Mouse (Mus musculus) hindbrain, embryonic 14.5 days (tissue): Measurements from ENCODE around the gene Abcg3. TPM values are rescaled to one million over a fixed set of nuclear protein-coding genes. Genes with fewer than 3 reads are reported as not detected.

Source experiments
- ATAC-seq: fragments of 200-750 bp; cut with Nextera tagmentation; 2 replicates; pipeline ENCODE4 v1.8.0; 2017; ENCODE audit warnings: moderate number of reproducible peaks, mild to moderate bottlenecking, moderate TSS enrichment, moderate library complexity; ENCODE audit not compliant: low FRiP score
- DNase-seq: peaks from one replicate; pipeline ENCODE4 v3.0.0-alpha.2; 2015; ENCODE audit warnings: low spot score
- H3K27ac ChIP-seq: fragments of 300-500 bp; sonication (generic); 2 replicates; pipeline ENCODE4 v1.5.1; 2014; ENCODE audit warnings: mild to moderate bottlenecking, moderate library complexity
- H3K27me3 ChIP-seq: fragments of 300-500 bp; sonication (generic); 2 replicates; pipeline ENCODE4 v1.6.1; 2014; ENCODE audit warnings: mild to moderate bottlenecking, low read length, mixed read lengths; ENCODE audit not compliant: control insufficient read depth, insufficient read depth
- H3K36me3 ChIP-seq: fragments of 300-500 bp; sonication (generic); replicated peaks from 2 replicates; pipeline ENCODE4 v1.6.1; 2014; ENCODE audit not compliant: control insufficient read depth, insufficient read depth
- H3K4me1 ChIP-seq: fragments of 300-500 bp; sonication (generic); replicated peaks from 2 replicates; pipeline ENCODE4 v1.6.1; 2014; ENCODE audit warnings: antibody characterized with exemption, low read length, mixed read lengths; ENCODE audit not compliant: control insufficient read depth, insufficient read depth
- H3K4me2 ChIP-seq: fragments of 300-500 bp; sonication (generic); replicated peaks from 2 replicates; pipeline ENCODE4 v1.6.1; 2014; ENCODE audit warnings: mild to moderate bottlenecking, moderate library complexity
- H3K4me3 ChIP-seq: fragments of 300-500 bp; sonication (generic); replicated peaks from 2 replicates; pipeline ENCODE4 v1.5.1; 2014; ENCODE audit warnings: mild to moderate bottlenecking, low read length
- H3K9ac ChIP-seq: fragments of 300-500 bp; sonication (generic); 2 replicates; pipeline ENCODE4 v1.6.1; 2014
- H3K9me3 ChIP-seq: fragments of 300-500 bp; sonication (generic); 2 replicates; pipeline ENCODE4 v1.6.1; 2016; ENCODE audit warnings: low read length; ENCODE audit not compliant: control insufficient read depth
- WGBS: fragments of 180-500 bp; shearing (Covaris S2); extraction: QIAGEN DNeasy Blood & Tissue Kit; methylation state at CpG from one replicate; pipeline ENCODE4 v1.1.7; 2014; 5-methylcytosine and 5-hydroxymethylcytosine counted together
- polyA plus RNA-seq: library from polyadenylated mRNA; unstranded; fragments of >200 nt; fragmentation: Nextera tagmentation; extraction: Ambion mirVana; gene quantifications from 2 replicates; pipeline ENCODE4 v1.2.1, GENCODE M21; 2014

Abcg3 gene
- 0.33 and 0.47 TPM in 2 replicates for polyA plus RNA-seq

DNA sequence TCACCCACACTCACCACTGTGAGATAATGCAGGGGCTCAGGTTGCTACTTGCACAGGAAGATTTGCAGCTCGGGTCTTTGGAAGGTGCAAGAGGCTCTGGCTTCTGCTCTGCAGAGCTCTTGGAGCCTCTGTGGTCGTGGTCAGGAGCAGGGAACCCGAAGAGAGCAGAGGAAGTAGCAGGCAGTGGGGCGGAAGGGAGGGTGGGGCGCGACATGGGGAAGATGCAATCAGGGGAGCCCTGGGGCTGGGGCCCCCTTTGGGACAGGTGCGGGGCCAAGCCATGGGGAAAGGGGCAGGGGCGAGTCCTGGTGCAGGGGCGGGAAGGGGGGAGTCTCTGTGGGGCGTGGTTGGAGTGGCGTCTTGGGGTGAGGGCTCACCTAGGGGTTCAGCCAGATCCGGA is at the start of gene Abcg3:
Abcg3 (minus strand) TSS at position 184 of the 400 bp plus-strand sequence.
- no peak within 1 kb of the TSS for H3K27ac ChIP-seq
- no peaks in the 10 kb centered on the region for H3K36me3 ChIP-seq
- DNase-seq = no peak
- H3K9me3 ChIP-seq = no peaks in the 10 kb centered on the region
- WGBS = 39% methylated on average over 12 of the region's 12 CpGs
- H3K4me2 ChIP-seq = no peak within 1 kb of the TSS
- no peak within 1 kb of the TSS for H3K9ac ChIP-seq
- H3K4me3 ChIP-seq = no peak within 1 kb of the TSS
- H3K4me1 ChIP-seq = no peaks in the 10 kb centered on the region
- H3K27me3 ChIP-seq = no peaks in the 10 kb centered on the region
- no peak for ATAC-seq

DNA sequence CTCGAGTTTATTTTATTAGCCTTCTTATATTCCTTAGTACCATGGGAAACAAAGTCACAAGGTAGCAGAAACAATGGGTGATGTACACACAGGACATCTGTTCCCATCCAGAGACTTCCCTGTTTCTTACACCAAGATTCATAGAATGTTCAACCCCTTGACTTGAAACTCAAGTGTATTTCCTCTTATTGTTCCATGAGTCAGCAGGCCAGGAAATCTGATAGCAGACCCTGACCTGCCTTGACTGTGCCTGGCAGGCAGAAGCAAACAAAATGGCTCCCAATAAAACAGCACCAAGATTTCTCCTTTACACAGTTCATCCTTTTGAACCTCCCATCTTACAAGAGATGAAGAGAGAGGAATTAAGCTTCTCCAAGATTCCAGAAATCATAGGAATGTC is 30.0 kb upstream of the Abcg3 start:
- H3K9me3 ChIP-seq = 0 out of 2 replicates have a peak, but pooled peaks cover 3% of the 10 kb centered on the region
- DNase-seq (no peak), ATAC-seq (no peak)
- H3K27ac ChIP-seq = no peak overlapping the region
- no peak overlapping the region for H3K4me2 ChIP-seq
- WGBS = 100% methylated on average over 1 of the region's 1 CpGs
- H3K4me1 ChIP-seq = no peaks in the 10 kb centered on the region
- no peak overlapping the region for H3K4me3 ChIP-seq
- H3K36me3 ChIP-seq = no peaks in the 10 kb centered on the region
- no peak overlapping the region for H3K9ac ChIP-seq
- H3K27me3 ChIP-seq = no peaks in the 10 kb centered on the region

DNA sequence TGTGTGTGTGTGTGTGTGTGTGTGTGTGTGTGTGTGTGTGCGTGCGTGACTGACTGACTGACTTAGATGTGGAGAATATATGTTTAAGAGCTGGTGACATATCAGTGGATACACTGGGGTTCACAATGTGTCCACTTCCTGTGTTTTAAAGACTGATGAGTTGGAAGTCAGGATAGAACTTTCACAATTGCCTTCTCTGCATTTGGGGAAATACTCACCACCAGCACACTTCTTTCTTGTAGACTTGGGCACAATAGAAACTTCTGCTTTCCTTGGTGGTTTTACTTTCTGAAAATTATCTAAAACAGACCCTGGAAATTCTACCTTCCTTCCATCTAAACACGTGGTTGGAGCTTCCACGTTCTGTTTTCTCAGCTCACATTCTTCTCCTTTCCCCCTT is 29.1 kb upstream of the Abcg3 start:
- Histone ChIP-seq H3K36me3 (no peaks in the 10 kb centered on the region), H3K27me3 (no peaks in the 10 kb centered on the region), H3K4me1 (no peaks in the 10 kb centered on the region), H3K9me3 (0 out of 2 replicates have a peak, but pooled peaks cover 3% of the 10 kb centered on the region), H3K27ac (no peak overlapping the region), H3K4me2 (no peak overlapping the region), H3K9ac (no peak overlapping the region), H3K4me3 (no peak overlapping the region)
- DNase-seq = no peak
- no peak for ATAC-seq
- WGBS = 89% methylated on average over 4 of the region's 4 CpGs

DNA sequence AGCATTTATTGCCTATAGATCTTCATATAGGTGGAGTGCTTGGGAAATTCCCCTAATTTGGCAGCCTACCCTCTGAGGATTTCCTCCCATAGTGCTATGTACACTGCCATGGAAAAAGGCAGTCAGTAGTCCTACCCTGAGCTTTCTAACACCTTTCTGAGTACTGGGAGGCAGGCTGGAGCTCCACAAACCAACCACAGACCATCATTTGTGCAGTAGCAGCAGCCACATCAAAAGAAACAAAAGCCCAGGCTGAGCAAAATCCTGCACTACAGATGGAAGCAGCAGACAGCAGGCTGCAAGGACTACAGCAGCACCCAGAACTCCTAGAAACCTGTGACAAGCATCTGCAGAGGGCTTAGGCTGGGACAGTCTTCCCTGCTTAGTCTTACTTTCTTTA is 27.9 kb upstream of the Abcg3 start:
- H3K36me3 ChIP-seq = no peaks in the 10 kb centered on the region
- no peak overlapping the region for H3K4me3 ChIP-seq
- 0 out of 2 replicates have a peak, but pooled peaks cover 3% of the 10 kb centered on the region for H3K9me3 ChIP-seq
- H3K9ac ChIP-seq = no peak overlapping the region
- no peaks in the 10 kb centered on the region for H3K4me1 ChIP-seq
- ATAC-seq (no peak), DNase-seq (no peak)
- no peak overlapping the region for H3K4me2 ChIP-seq
- H3K27me3 ChIP-seq = no peaks in the 10 kb centered on the region
- no peak overlapping the region for H3K27ac ChIP-seq

DNA sequence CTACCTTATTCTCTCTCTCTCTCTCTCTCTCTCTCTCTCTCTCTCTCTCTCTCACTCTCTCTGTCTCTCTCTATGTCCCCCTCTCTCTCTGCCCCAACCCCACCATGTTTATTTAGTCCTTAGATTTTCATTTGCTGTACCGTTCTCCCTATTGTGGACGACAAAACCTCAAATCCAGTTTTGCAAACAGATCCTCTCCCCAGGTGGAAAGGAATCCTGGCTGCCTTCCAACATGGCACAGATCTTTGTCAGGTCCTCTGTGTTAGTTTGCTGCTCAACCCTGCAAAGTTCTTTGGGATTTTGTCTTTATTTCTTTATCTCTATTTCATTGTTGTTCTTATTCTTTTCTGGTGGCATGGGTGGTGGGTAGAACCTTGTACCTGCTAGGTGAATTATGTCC is 6.9 kb upstream of the Abcg3 start:
- H3K36me3 ChIP-seq = no peaks in the 10 kb centered on the region
- no peak overlapping the region for H3K4me2 ChIP-seq
- no peaks in the 10 kb centered on the region for H3K4me1 ChIP-seq
- H3K9me3 ChIP-seq = no peaks in the 10 kb centered on the region
- no peak for ATAC-seq
- WGBS = 88% methylated on average over 2 of the region's 2 CpGs
- no peak overlapping the region for H3K4me3 ChIP-seq
- no peaks in the 10 kb centered on the region for H3K27me3 ChIP-seq
- no peak overlapping the region for H3K27ac ChIP-seq
- no peak overlapping the region for H3K9ac ChIP-seq
- no peak for DNase-seq

DNA sequence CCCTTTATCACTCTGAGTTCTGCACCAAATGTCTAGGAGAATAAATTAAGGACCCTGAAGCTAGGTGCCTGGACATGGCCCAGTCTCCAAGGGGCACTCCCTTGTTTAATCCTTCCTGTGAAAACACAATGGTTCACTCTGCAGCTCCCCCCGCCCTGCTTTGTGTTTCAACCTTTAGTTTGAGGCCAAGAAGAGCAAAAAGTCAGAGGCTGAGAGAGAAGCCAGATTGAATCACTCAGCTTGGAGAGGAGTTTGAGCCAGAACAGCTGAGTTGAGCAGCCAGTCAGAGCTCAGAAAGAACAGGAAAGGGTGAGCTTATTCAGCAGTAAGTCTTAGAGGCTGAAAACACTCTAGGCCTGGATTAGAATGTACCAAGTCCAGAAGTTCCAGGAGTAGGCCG is 5.5 kb upstream of the Abcg3 start:
- H3K4me2 ChIP-seq = no peak overlapping the region
- H3K27me3 ChIP-seq = no peaks in the 10 kb centered on the region
- H3K4me1 ChIP-seq = no peaks in the 10 kb centered on the region
- WGBS = 66% methylated on average over 2 of the region's 2 CpGs
- H3K9ac ChIP-seq = no peak overlapping the region
- H3K9me3 ChIP-seq = no peaks in the 10 kb centered on the region
- no peak overlapping the region for H3K4me3 ChIP-seq
- no peaks in the 10 kb centered on the region for H3K36me3 ChIP-seq
- DNase-seq (no peak), ATAC-seq (no peak)
- no peak overlapping the region for H3K27ac ChIP-seq

DNA sequence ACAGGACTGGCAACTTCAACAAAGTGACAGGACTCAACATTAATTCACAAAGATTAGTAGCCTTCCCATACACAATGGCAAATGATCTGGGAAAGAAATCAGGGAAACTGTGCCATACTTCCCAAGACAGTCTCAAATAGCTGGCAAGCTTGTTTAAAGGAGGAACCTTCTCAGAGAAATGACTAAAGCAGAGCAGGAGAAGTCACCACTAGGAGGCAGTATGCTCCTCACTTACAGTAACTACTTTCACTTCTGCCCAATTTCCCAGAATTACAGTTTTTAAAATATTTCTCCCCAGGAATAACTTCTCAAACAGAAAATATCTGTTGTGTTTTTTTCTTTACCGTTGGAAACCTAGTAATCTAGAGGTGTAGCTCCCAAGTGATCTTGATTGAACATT is 4.2 kb upstream of the Abcg3 start:
- Histone ChIP-seq H3K27ac (no peak overlapping the region), H3K4me1 (no peaks in the 10 kb centered on the region), H3K36me3 (no peaks in the 10 kb centered on the region), H3K27me3 (no peaks in the 10 kb centered on the region), H3K9ac (no peak overlapping the region), H3K9me3 (no peaks in the 10 kb centered on the region), H3K4me2 (no peak overlapping the region), H3K4me3 (no peak overlapping the region)
- no peak for ATAC-seq
- 53% methylated on average over 1 of the region's 1 CpGs for WGBS
- no peak for DNase-seq

DNA sequence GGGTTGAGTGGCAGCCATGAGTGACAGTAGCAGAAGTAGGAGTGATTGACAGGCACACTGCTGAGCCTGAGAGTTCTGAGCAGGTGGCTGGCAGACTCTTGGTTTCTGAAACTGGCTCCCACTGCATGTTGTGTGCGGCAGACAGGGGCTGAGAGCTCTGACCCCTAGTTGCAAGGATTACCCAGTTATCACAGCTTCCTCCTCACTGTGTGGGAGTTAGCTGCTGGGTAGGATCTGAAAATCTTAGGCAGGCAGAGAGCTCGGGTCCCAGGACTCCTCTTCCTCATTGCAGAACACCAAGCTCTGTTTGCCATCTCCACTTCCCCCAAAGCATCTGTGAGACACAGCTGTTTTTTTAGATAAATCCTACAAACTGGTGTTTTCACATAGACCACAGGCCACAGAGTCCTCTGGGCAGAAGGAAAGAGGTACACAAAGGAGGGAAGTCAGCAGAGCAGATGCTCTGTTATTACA is 3.4 kb downstream of the Abcg3 start:
- no peak overlapping the region for H3K27ac ChIP-seq
- no peaks in the 10 kb centered on the region for H3K36me3 ChIP-seq
- 73% methylated on average over 2 of the region's 2 CpGs for WGBS
- ATAC-seq (no peak), DNase-seq (no peak)
- H3K4me1 ChIP-seq = no peaks in the 10 kb centered on the region
- no peak overlapping the region for H3K4me3 ChIP-seq
- H3K4me2 ChIP-seq = no peak overlapping the region
- H3K9ac ChIP-seq = no peak overlapping the region
- H3K9me3 ChIP-seq = no peaks in the 10 kb centered on the region
- H3K27me3 ChIP-seq = no peaks in the 10 kb centered on the region

DNA sequence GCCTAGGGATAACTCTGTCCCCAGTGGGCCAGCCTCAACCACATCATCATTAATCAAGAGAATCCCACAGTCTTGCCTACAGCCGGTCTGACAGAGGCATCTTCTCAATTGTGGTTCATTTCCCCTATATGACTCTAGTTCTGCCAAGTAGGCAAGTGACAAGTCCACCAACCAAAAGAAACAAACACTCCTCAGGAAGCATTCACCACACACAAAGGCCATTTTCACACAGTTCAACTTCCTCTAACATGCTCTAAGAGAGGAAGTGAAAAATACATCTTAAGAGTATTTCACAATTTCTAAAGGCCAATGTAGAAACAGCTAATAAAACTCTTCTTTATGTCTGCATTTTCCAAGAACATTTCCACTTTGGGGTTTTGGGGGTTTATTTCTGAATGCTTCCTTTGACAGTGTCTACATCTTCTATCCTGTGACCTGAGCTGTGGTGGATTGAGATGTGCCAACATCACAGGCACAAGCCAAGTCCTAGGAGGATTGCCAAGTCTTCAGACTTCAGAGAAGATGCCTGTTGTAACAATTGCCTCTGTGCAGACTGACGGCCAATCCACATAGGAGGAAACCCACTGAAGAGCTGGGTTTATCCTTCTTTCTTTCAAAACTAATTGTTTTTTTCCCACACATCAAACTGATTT is 24.3 kb downstream of the Abcg3 start:
- Histone ChIP-seq H3K9ac (no peak overlapping the region), H3K4me1 (no peaks in the 10 kb centered on the region), H3K27me3 (no peaks in the 10 kb centered on the region), H3K4me2 (no peak overlapping the region), H3K27ac (no peak overlapping the region), H3K4me3 (no peak overlapping the region), H3K36me3 (no peaks in the 10 kb centered on the region), H3K9me3 (no peaks in the 10 kb centered on the region)
- DNase-seq (no peak), ATAC-seq (no peak)
- WGBS = 92% methylated on average over 2 of the region's 2 CpGs

DNA sequence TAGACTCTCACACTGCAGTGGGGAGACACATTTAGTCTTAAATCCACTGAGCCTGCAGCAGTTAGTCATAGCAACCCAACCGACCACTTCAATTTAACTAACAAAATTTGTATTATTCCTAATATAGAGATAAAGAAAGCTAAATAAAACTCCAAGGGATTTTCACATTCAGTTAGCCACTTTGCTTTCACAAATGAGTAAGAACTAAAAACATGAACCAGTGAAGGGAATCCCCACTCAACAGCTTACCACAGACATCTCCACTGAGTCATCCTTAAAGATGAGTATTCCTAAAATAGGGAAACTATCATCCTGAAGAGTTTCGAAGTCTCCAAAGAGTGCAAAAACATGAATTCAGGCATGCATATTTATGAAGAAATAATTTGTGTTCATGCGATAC is 27.3 kb downstream of the Abcg3 start:
- H3K9me3 ChIP-seq = no peaks in the 10 kb centered on the region
- H3K4me2 ChIP-seq = no peak overlapping the region
- no peaks in the 10 kb centered on the region for H3K27me3 ChIP-seq
- no peaks in the 10 kb centered on the region for H3K4me1 ChIP-seq
- ATAC-seq = no peak
- no peaks in the 10 kb centered on the region for H3K36me3 ChIP-seq
- DNase-seq = no peak
- no peak overlapping the region for H3K4me3 ChIP-seq
- 96% methylated on average over 3 of the region's 3 CpGs for WGBS
- H3K9ac ChIP-seq = no peak overlapping the region
- no peak overlapping the region for H3K27ac ChIP-seq
